Mouse (Mus musculus): Measurements from ENCODE around the gene Prpf18.

Gene Prpf18

DNA sequence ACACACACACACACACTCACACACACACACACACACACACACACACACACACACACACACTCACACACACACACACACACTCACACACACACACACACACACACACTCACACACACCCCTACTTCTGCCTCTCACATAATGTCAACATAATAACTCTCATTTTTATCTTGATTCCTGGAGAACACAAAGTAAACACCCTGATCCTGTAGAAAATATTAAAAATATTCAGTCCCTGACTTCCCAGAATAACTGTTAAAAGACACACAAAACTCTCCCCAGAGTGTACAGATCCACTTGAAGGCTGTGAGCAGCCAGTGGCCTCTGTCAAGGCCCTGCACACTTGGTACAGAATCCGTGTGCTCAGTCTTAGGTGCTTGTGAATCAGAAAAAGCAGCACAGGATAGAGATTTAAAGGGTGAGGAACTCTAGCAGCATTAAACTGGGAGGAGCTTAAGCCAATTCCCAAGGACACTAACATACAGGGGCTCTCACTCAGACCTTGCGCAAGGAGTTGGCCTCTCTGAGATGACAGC lies 36.8 kb downstream of the Prpf18 start:
- no peak for DNase-seq (ENCODE audit: inconsistent age in 2 of 2, low spot score in 1 of 2)

DNA sequence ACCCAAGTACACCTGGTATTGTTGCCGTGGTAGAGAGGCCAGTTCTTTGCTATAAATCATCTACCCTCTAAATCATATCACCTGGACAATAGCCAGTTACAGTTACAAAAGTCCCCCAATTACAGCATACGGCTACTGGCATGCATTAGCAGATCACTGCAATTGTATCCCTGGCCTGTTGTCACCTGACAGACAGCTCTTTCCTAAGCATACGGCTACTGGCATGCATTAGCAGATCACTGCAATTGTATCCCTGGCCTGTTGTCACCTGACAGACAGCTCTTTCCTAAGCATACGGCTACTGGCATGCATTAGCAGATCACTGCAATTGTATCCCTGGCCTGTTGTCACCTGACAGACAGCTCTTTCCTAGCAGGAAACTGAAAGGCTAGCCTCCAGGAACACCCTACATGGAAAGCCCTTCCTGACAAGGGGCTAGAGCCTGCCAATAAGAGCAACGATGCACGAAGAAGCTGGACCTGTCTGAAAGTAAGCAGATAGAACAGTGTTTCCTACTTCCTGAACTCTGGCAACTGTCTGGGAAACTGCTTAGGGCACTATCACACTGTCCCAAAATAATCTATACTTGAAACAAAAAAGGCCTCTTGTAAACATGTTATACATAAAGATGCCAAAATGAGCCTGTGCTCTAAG lies 37.5 kb downstream of the Prpf18 start:
- peak in 1 of 2 experiments; percentile 50 for DNase-seq (ENCODE audit: inconsistent age in 2 of 2, low spot score in 1 of 2)

DNA sequence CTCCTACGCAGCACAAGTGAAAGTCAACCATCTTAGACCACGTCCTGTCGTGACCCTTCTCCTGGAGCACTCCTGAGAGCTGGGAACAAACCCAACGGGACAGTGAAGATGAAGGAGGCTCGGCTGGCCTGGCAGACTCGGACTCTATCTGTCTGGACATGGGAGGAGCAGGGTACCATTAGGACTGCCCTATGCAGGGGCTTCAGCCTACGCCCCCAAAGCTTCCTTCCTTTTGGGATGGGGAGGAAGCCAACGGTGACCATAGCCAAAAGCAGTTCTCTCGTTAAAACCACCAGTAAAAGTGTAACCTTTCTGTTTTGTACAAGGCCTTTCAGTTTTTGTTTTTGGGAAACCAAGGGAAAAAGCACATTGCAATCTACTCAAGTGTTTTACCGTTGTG lies 40.2 kb downstream of the Prpf18 start:
- DNase-seq (ENCODE audit: inconsistent age in 2 of 2, low spot score in 1 of 2): no peak

DNA sequence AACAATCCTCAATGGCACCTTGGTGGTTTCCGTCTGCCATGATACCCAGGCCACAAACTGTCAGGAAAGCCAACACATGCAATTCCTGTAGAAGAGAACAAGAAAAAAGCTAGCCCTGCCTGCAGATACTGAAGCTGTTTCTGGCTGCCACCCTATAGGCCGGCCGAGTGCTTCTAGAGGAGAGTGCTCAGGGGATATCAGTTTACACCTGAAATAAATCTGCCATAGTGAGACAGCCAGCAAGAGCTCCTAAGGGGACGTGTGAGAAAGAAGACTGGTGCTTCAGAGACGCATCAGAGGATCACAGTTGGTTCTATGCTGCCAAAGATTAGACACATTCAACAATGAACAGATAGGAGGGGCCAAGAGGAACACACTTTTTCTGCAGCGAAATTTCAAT lies 40.6 kb downstream of the Prpf18 start:
- no peak for DNase-seq (ENCODE audit: inconsistent age in 2 of 2, low spot score in 1 of 2)

DNA sequence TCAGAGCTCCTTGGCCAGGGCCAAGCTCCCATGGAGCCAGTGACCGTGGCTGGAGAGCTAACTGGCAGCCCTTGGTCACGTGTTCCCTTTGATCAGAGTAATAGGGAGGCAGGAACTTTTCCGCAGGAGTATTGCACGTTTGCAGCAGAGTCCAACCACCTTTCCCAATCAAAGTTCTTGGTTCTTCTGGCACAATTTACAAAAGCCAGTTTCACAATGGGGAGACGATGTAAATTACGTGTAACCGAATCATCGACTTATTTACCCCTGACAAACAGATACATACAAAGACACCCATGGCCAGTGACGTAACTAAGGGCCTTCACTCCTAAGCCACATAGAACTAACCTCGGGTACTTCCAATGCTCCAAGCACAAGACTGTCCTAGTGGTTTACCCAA lies 42.5 kb downstream of the Prpf18 start:
- no peak for DNase-seq (ENCODE audit: inconsistent age in 2 of 2, low spot score in 1 of 2)

DNA sequence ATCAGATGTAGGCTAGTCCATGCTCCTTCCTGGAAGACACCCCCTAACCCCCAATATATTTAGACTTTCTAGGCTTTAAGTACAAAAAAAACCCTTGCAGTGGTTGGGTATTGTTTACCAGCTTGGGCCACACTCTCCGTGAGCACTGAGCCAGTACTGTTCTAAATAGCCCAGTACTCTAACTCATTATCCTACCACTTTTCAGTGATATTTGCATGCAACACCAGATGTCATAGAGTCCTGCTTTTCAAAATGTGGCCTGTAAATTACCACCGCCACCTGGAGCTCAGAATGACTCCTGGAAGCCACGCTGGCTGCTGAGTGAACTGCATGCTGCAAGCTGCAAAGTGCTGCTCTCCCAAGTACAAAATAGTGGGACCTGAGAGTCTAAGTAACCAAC lies 43.7 kb downstream of the Prpf18 start:
- no peak for DNase-seq (ENCODE audit: inconsistent age in 2 of 2, low spot score in 1 of 2)

DNA sequence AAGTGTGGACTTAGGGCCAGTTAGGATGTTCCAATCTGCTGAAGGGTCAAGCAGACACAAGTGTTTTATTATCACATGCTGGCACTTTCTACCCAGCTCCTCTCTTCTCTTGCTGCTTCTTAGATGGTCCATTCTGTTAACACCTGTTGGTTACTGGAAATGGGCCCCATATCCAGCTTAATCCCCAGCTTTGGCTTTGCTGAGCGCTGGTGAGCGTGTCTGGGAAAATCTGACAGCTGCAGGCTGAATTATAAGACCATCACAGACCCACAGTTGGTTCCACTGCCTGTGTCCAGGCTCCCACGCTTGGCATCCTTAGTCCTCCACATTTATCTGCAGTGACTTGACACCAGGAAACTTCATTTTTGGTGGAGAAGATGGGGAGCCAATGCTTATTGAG lies 45.4 kb downstream of the Prpf18 start:
- no peak for DNase-seq (ENCODE audit: inconsistent age in 2 of 2, low spot score in 1 of 2)

DNA sequence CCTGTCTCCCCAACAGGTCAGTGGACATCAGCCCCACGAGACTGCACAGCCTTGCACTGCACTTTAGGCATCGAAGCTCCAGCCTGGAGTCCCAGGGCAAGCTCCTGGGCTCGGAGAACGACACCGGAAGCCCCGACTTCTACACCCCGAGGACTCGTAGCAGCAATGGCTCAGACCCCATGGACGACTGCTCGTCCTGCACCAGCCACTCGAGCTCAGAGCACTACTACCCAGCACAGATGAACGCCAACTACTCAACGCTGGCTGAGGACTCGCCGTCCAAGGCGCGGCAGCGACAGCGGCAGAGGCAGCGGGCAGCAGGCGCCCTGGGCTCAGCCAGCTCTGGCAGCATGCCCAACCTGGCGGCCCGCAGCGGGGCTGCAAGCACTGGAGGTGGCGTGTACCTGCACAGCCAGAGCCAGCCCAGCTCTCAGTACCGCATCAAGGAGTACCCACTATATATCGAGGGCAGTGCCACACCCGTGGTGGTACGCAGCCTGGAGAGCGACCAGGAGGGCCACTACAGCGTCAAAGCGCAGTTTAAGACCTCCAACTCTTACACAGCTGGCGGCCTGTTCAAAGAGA lies 48.5 kb downstream of the Prpf18 start:
- DNase-seq (ENCODE audit: inconsistent age in 2 of 2, low spot score in 1 of 2): no peak

DNA sequence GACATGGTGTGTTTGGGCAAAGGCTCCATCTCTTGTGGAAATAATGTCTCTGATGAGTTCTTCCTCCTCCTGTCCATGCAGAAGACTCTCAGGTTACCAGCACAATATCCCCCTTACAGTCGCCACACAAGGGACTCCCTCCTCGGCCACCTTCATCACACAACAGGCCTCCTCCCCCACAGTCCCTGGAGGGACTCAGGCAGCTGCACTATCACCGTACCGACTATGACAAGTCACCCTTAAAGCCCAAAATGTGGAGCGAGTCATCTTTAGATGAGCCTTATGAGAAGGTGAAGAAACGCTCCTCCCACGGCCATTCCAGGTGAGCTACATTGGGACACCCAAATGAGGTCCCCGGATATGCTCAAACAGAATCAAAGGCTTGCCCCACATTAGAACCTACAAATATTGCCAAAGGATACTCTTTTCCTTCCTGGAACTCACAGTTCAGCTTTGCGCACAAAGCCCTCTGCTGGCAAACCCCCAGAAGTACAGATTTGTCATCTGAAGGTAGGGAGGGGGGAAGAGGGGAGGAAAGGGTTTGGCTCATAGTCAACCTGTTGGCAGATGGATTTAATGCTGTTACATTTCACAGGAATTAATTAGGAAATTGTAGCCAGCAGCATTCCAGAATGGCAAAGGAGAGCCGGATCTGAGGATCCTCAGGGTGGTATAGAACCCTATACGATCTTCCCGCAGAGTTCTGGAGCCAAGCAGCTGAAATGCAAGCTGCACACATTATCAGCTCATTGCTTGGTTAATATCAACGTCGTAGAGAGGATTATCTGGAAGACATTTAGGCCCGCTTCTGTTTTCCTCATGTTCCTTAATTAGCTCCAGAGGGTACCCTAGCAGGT lies 50.7 kb downstream of the Prpf18 start:
- peak; percentile 61 to 86 for DNase-seq (ENCODE audit: inconsistent age in 2 of 2, low spot score in 1 of 2)

DNA sequence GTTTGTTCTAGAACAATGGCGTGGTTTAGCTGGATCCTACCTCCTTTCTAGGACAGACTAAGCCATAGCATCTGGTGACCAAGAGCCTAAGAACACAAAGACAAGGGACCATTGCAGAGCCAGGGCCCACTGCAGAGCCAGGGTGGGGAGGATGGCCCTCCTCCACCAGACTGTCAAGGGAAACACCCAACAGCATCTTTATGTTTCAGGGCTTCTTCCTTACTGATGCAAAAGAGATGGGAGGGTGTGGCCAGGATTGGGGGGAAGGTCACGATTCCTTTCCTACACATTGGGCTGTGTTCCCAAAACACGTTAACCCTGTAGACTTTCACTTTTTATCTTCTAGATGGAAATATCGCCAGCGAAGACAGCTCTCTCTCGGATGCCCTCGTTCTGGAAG lies 54.9 kb downstream of the Prpf18 start:
- no peak for DNase-seq (ENCODE audit: inconsistent age in 2 of 2, low spot score in 1 of 2)

DNA sequence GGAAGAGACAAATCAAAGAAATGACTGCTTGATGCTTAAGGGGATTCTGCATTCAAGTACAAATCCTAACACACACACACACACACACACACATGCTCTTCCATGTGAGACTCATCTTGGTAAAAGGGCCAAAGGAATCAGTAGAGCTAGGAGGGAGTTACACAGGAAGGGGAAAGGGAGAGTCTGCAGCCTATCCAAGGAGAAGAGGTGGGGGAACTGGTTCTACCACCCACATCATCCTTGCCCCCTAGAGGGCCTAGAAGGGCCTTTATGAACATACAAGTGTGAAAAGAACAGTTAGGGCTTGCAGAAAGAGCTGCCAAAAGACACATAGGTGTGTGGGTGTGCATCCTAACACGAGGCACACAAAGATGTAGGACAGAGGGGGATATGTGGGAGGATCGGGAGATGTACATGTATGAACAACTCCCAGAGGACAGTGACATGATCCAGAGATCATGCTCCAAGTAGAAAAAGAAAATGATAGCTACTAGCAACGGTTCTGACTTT lies 58.0 kb downstream of the Prpf18 start:
- DNase-seq (ENCODE audit: inconsistent age in 2 of 2, low spot score in 1 of 2): no peak

DNA sequence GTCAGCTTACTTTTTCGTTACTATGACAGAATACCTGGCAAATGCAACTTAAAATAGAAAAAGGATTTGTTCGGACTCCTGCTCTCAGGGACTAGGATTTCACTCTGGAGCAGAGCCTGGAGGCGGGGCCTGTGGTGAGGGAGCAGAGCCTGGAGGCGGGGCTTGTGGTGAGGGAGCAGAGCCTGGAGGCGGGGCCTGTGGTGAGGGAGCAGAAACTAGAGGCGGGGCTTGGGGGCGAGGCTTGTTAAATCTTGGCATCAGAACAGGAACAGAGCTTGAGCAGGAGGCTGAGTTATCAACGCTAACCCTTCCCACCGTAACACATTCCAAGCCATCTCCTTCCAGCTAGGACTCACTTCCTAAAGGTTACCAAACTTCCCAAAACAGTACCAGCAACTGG lies 58.5 kb downstream of the Prpf18 start:
- peak; percentile 62 to 72 for DNase-seq (ENCODE audit: inconsistent age in 2 of 2, low spot score in 1 of 2)

DNA sequence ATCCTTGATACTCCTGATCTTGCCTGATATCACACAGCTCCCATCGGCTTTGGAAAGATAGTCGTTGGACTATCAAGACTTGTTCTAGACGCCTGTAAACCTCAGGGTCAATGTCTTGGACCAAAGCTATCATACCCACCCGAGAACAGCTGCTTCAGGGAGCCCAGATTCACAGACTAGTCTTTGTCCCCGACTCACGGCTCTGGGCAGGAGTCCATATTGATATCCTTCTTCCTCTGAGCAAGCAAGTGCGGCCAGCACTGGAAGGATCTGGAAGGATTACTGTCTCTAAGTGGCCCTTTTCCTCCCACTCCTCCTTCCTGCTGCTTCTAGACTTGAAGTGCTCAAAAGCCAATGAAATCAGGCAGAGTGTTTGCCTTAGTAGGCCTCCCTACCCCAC lies 59.2 kb downstream of the Prpf18 start:
- DNase-seq (ENCODE audit: inconsistent age in 2 of 2, low spot score in 1 of 2): no peak

DNA sequence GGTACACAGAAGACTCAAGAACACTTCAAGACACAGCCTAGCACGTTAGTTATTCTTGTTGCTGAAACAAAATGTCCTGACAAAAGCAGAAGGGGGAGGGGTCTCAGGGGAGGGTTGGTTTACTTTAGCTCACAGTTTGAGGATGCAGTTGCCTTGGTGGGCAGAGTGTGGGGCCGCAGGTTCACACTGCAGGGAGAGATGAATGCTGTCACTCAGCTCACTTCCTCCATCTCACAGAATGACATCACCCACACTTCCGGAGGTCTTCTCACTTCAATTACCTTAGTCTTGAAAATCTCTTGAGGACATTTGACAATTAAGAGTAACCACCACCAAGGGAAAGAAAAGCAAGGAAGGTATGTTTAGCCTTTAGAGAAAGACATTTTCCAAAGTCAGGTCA lies 60.3 kb downstream of the Prpf18 start:
- DNase-seq (ENCODE audit: inconsistent age in 2 of 2, low spot score in 1 of 2): no peak

DNA sequence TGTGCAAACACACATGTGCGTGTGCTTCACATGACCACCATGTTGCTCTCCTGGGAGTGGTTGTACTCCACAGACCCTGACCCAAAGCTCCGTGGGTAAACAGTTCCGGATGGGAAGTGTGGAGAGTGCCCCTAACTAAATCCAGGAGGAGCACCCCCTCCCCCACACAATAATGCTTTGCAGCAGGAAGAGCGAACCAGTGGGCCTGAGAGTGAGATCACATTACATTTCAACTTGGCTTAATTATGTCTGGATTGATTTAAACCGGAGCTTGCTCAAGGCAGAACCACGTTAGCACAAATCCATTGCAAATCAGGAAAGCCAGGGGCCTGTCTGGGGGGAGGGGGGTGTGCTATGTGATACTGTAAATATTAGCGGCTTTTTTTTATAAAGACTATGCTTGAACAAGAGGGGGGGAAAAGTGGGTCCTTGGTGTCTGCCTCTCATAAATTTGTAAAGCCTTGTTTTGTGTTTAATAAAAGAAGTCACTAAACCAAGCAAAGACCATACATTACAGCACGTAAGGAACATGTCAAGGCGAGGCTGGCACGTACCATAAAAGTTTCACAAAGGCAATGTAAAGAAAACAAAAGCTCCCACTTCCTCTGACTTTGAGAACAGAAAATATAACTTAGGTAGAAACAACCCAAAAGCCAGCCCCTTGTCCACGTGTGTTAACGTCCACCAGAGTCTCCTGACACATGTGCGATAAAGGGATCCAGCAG lies 64.1 kb downstream of the Prpf18 start:
- no peak for DNase-seq (ENCODE audit: inconsistent age in 2 of 2, low spot score in 1 of 2)

DNA sequence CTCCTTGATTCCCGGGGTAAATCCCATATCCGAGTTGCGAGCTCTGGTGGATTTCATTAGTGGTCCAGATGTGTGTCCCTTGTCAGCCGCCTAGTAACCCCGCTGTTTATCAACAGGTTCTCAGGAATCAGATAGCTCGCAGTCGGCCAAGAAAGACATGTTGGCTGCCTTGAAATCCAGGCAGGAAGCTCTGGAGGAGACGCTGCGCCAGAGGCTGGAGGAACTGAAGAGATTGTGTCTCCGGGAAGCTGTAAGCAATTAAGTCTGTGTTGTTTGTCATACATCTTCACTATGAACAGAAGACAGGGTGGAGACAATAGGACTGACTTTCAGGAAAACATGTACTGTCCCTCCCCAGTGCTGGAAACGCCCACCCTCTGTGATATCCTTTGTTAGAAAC lies 65.7 kb downstream of the Prpf18 start:
- DNase-seq (ENCODE audit: inconsistent age in 2 of 2, low spot score in 1 of 2): no peak

DNA sequence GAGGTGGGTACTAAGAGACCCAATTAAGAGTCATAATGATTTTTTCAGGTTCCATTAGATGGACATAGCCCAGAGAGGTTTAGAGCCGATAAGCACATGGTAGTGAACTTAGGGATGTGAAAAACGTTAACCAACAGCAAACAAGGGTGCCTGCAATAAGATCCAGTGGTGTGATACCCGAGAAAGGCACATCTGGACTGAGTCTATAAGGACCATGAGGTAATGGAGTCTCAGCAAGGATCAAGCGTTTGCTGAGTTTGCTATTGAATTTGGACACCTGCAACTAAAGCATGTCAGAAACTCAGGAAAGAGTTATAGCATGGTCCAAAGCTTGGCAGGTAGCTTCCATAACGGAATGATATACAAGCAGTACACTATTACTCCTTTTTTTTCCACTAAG lies 67.7 kb downstream of the Prpf18 start:
- no peak for DNase-seq (ENCODE audit: inconsistent age in 2 of 2, low spot score in 1 of 2)

DNA sequence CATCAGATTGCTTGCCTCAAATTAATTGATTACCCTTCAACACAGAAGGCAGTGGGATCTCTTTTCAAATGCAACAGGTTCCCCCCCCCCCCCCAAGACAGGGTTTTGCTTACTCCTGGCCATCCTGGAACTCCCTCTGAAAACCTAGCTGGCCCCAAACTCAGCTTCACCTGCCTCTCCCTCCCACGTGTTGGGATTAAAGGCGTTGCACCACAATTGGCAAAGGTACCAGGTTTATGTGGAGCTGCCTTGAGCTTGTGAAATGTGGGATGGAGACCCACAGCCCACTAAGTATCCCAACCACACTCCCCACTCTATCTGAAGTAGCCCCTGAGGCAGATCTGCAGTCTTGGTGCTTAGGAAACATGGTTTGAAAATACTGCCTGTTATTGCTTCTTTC lies 69.0 kb downstream of the Prpf18 start:
- no peak for DNase-seq (ENCODE audit: inconsistent age in 2 of 2, low spot score in 1 of 2)

DNA sequence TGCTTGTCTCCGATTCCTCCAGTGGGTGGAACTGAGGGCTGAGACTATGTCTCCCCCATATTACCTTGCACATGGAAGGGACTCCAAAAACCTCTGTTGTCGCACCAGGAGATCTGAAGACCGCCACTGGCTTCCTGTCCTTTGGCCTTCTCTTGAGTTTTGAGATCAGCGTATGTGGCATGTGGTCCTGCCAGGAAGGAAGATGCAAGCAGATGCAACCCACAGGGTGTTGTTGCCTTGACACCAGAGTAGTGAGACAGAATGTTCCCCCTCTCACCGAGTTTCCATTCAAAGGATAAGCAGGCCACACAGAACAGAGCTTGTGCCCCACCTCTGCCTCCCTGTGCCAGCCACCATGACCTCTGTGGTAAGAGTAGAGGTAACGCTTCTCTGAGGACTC lies 71.2 kb downstream of the Prpf18 start:
- DNase-seq (ENCODE audit: inconsistent age in 2 of 2, low spot score in 1 of 2): no peak

DNA sequence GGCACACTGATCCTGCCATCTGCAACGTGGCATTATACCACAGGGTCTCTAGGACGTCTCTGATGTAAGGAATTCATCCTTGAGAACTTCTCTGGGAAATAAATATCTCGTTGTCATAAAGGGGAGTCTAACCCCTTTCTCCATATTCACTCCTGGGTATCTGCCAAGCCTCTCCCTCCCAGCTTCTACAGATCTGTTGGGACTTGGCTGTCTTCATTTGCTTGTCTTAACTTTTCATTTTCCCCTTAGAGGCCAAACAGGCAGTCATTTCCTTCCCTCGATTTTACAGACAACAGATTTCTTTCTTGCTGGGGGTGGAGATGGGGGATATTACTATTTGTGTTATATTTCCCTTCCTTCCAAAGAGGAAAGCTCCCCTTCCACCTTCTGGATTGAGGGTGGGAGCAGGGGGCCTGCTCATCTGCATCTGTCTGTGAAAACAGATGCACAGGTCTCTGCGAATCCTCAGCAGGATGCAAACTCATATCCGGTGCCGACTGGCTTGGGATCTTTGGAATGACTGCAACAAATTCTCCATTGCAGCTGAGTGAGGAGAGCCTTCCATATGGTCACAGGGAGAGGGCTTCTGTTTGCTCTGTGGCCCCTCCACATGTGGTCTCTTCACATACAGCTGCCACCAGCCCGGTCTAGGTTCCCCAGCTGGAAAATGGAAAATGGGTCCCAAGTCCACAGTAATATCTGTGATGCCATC lies 72.4 kb downstream of the Prpf18 start:
- no peak for DNase-seq (ENCODE audit: inconsistent age in 2 of 2, low spot score in 1 of 2)

DNA sequence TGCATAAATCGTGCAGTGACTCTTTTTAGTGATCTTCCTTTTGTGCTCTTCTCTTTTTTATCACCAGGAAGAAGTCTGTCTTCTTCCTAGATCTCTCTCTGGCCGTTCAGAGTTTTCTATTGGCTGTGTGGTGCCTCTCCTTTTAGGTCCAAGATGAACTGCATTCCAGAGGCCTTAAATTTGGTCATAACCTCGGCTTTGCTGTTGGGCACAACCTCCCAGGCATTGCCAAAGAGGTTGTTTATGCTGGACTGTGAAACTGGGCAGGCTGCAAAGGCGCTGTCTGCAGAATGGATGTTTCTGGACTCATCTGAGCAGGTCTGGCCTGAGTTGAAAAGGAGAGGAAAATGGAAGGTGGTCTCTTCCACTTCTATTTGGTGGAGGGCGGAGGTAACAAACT lies 73.6 kb downstream of the Prpf18 start:
- no peak for DNase-seq (ENCODE audit: inconsistent age in 2 of 2, low spot score in 1 of 2)
